Mouse (Mus musculus) layer of hippocampus, adult 6 months (tissue): Measurements from ENCODE around the gene March9. TPM values are rescaled to one million over a fixed set of nuclear protein-coding genes. Genes with fewer than 3 reads are reported as not detected.

Experiments
- long read RNA-seq, 2 experiments: library from polyadenylated mRNA; unstranded; transcript quantifications; one replicate each; pipeline ENCODE4 v2.0.0; 2019 to 2020
- polyA plus RNA-seq: library from polyadenylated mRNA; unstranded; fragments of <200 nt; fragmentation: Nextera tagmentation; gene quantifications from 2 replicates; pipeline ENCODE4 v1.2.3, GENCODE M21; 2021

March9 gene
- polyA plus RNA-seq: 1.5 and 1.8 TPM in 2 replicates
- long read RNA-seq, experiment 1, partial matches to known transcripts: 5 of 7 reads
- long read RNA-seq, experiment 1, other reads (novel, unspliced or antisense): 2 of 7 reads
- long read RNA-seq, experiment 2, partial matches to known transcripts: 3 of 3 reads
- long read RNA-seq, experiment 2, other reads (novel, unspliced or antisense): 0 of 3 reads

DNA sequence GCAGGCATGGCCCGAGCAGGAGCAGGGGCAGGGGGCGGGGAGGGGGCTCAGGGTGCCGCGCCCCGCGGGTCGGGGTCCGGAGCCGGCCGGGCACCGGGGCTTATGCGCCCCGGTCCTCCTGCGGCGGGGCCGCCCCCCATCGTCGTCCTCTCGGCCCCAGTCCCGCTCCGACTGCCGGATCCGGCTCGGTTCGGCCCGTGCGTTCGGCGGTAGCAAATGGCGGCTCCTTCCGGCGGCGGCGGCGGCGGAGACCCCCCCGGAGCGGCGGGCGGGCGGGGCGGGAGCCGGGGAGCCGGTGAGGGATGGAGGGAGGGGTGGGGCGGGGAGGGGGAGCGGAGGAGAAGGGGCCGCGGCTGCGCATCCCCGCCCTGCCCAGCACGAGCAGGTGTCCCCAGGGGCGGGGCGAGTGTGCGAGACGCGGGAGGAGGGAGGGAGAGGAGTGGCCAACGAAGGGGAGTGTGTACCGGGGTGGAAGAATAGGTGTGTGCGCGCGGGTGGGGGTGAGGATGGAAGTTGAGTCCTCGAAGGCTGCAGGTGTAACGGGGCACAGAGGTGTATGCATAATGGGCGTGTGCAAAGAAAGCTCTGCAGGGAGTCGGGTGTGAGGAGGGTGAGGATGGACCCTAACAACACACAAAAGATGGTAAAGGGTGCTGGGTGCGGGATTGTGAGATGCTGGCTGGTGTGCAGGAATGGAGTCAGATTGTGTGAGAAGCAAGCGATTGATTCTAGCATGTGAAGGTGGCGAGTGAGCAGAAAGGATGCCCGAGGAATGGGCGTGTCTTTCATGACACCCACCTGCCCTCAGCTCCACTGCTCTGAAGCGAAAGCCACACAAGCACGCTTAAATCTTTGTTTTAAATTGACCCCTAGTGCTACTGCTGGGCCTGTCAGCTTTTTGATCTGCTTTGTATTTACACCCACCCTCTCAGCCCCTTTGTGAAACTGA, at the start of gene March9:
TSS of gene March9 (minus strand) at position 217 of the 949 bp plus-strand sequence.

GRCm38 (mm10) chr10:127075080-127075479, 15.1 kb upstream of the March9 start, which contains the start of gene Agap2:
TSS of gene Agap2 (plus strand) at chr10:127075284.

DNA sequence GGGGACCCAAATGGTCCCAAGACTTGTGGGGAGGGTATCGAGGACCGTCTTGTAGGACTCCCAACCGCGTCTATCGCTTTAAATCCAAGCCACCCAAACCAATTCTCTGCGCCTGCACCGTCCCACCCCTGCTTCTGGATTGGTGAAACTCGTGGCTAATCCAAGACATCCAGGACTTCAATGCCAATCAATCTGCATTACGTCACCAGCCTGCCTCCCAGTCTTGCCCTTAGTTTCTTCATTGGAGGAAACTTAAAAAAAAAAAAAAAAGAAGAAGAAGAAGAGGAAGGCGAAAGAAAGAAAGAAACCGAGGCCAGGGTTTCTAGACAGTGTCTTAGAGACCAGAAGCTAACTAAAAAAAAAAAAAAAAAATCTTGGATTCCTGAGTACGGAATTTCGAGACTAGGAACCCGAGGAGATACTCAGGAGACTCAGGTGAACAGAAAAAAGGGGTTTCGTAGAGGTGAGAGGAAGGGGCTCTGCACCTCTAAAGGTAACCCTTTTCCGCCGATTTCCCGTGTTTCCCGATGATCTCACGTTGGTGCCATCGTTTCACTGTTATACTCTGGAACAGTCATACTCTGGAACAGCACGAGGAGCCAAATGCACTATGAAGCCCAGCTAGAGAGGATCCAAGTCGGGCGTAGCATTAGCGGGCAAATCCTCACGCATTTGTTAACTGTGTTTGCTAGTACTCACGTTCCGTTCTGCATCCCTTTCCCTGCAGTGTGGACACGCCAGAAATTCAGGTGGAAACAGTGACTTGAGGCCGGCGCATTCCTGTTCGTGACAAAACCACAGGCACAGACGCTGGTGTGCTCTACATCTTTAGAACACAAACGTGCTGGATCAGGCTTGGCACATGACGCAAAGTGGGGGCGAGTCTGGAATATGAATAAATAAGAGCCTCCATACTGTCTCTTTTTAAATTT, 10.5 kb upstream of the March9 start, which contains the start of gene Tspan31:
TSS of gene Tspan31 (minus strand) at position 75 of the 932 bp plus-strand sequence.

DNA sequence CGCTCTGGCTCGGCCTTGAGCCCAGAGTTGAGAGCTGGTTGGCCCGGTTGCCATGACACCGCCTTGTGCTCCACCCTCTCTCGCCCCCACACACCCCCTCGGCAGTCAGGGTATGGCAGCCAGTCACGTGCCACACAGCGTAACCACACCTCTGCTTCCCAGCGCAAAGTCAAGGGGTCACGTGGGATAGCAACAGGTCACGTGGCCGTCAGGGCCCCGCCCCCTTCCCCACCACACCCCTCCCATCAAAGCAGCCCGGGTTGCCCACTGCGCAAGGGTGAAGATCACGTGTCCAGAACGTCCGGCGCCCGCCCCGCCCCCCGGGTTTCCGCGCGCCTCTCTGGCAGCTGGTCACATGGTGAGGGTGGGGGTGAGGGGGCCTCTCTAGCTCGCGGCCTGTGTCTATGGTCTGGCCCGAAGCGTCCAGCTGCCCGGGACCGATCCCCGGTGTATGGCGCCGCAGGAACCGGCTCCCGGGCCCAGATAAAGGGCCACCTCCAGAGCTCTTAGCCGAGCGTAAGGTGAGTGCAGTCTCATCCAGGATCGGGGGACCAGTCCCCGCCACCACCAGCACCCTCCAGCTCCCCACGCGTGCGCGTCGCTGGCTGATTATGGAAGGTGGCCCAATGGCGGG, 3.4 kb upstream of the March9 start, which contains the start of gene Cdk4:
TSS of gene Cdk4 (plus strand) at position 296 of the 634 bp plus-strand sequence.

DNA sequence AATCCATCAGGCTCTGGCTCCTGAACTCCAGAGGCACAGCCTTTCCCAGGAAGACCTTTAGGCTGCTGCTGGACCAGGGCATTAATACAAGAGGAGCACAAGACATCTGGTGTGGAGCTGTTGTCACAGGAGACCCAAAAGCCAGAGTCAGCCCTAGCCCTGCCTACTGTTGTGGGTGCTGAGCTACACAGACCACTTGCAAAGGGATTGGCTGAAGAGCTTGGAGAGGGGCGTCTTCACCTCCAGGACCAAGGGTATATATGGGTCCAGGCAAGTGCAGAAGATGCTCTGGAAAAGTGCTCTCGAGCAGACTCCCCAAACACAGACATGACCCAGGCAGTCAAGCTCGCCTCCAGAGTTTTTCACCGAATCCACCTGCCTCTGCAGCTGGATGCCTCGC, 12.0 kb downstream of the March9 start, which contains the start of gene Cyp27b1:
TSS of gene Cyp27b1 (plus strand) at position 297 of the 400 bp plus-strand sequence.

DNA sequence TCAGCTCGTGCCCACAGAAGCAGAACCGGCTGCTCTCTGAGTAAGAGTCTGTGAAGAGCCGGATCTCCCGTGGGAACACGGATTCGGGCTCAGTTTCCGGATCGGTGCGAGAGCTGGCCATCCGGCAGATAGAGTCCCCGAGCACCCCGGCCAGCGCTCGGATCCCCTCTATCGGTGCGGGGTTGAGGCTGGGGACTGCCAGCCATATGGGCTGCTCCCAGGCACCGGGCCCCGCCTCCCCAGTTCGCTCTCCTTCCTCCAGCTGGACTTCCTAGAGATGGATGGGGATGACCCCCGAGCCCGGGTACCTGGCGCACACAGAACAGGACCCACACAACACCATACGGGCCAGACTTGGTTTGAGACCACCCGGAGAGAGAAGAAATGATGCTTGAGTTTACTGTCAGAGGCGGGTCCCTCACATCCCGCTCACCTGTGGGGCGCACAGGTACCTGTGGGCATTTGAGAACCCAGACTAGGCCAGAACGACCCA, 18.7 kb downstream of the March9 start, which contains the start of the genes Mettl1 and Eef1akmt3:
TSS of gene Mettl1 (plus strand) at position 141 of the 493 bp plus-strand sequence.
TSS of gene Eef1akmt3 (minus strand) at position 240 of the 493 bp plus-strand sequence.

GRCm38 (mm10) chr10:127030336-127031296, 29.4 kb downstream of the March9 start, which contains the start of gene Tsfm:
TSS of gene Tsfm (minus strand) at chr10:127030840.

Other genes with a start within 250 kb of the March9 start
- gene Atp23, start 158.8 kb downstream of the March9 start, polyA plus RNA-seq: 21.6 and 24.2 TPM in 2 replicates
- 11.9 and 12.5 TPM in 2 replicates for gene Ctdsp2, start 81.5 kb downstream of the March9 start, polyA plus RNA-seq
- gene Avil, start 59.5 kb downstream of the March9 start, polyA plus RNA-seq: 0.04 and 0.10 TPM in 2 replicates
- 53.7 and 58.3 TPM in 2 replicates for gene Tsfm, start 29.3 kb downstream of the March9 start, polyA plus RNA-seq
- 7.8 and 9.2 TPM in 2 replicates for gene Mettl1, start 18.8 kb downstream of the March9 start, polyA plus RNA-seq
- gene Eef1akmt3, start 18.7 kb downstream of the March9 start, polyA plus RNA-seq: 0.08 and 0.13 TPM in 2 replicates
- not detected in 2 replicates for gene Cyp27b1, start 11.9 kb downstream of the March9 start, polyA plus RNA-seq
- 99.0 and 101 TPM in 2 replicates for gene Cdk4, start 3.4 kb upstream of the March9 start, polyA plus RNA-seq
- 50.4 and 58.3 TPM in 2 replicates for gene Tspan31, start 10.1 kb upstream of the March9 start, polyA plus RNA-seq
- 22.4 and 25.7 TPM in 2 replicates for gene Agap2, start 15.1 kb upstream of the March9 start, polyA plus RNA-seq
- 24.9 and 33.0 TPM in 2 replicates for gene Os9, start 60.9 kb upstream of the March9 start, polyA plus RNA-seq
- 86.3 and 104 TPM in 2 replicates for gene B4galnt1, start 105.0 kb upstream of the March9 start, polyA plus RNA-seq
- gene Slc26a10, start 120.5 kb upstream of the March9 start, polyA plus RNA-seq: 2.6 and 2.7 TPM in 2 replicates
- gene Arhgef25, start 129.9 kb upstream of the March9 start, polyA plus RNA-seq: 33.4 and 33.7 TPM in 2 replicates
- 6.5 and 8.7 TPM in 2 replicates for gene Dtx3, start 135.5 kb upstream of the March9 start, polyA plus RNA-seq
- gene Pip4k2c, start 151.4 kb upstream of the March9 start, polyA plus RNA-seq: 76.9 and 80.5 TPM in 2 replicates
- 133 and 152 TPM in 2 replicates for gene Kif5a, start 203.2 kb upstream of the March9 start, polyA plus RNA-seq
- 237 and 276 TPM in 2 replicates for gene Dctn2, start 206.2 kb upstream of the March9 start, polyA plus RNA-seq
- 3.0 and 3.7 TPM in 2 replicates for gene Mbd6, start 228.8 kb upstream of the March9 start, polyA plus RNA-seq